Mouse (Mus musculus): ENCODE results near the gene Katnal1. TPM values are rescaled to one million over a fixed set of nuclear protein-coding genes. Genes with fewer than 3 reads are reported as not detected.

Gene Katnal1
- total RNA-seq, 2 experiments from 2014 or later: 62.3 to 66.3 TPM

- peak; percentile 33 for TF ChIP-seq CTCF (conservative IDR thresholded peaks at IDR 0.05)
- no peak overlapping the region for H3K4me3 ChIP-seq
- H3K27ac ChIP-seq: peak overlapping the region; percentile 90
- DNase-seq (ENCODE audit: low spot score in 2 of 2): peak in 1 of 2 experiments; percentile 38
Observed at GRCm38 (mm10) chr5:148909057-148909395, 20.1 kb downstream of the Katnal1 start.

- DNase-seq (ENCODE audit: low spot score in 2 of 2): no peak
- no peak overlapping the region for H3K4me3 ChIP-seq
- TF ChIP-seq CTCF (conservative IDR thresholded peaks at IDR 0.05): no peak
- peak overlapping the region; percentile 90 for H3K27ac ChIP-seq
Observed at GRCm38 (mm10) chr5:148908191-148909056, 20.7 kb downstream of the Katnal1 start.

GRCm38 (mm10) chr5:148906305-148906704 lies 22.8 kb downstream of the Katnal1 start:
- no peak for TF ChIP-seq CTCF (conservative IDR thresholded peaks at IDR 0.05)
- Histone ChIP-seq H3K27ac (no peak overlapping the region), H3K4me3 (no peak overlapping the region)
- DNase-seq (ENCODE audit: low spot score in 2 of 2): no peak

GRCm38 (mm10) chr5:148904846-148905245 lies 24.3 kb downstream of the Katnal1 start:
- peak; percentile 70 for TF ChIP-seq CTCF (conservative IDR thresholded peaks at IDR 0.05)

GRCm38 (mm10) chr5:148899361-148899760 lies 29.8 kb downstream of the Katnal1 start:
- peak; percentile 26 for TF ChIP-seq CTCF (conservative IDR thresholded peaks at IDR 0.05)
- no peak for DNase-seq (ENCODE audit: low spot score in 2 of 2)
- Histone ChIP-seq H3K27ac (no peak overlapping the region), H3K4me3 (no peak overlapping the region)

More at GRCm38 (mm10) chr5:148904846-148905245, 24.3 kb downstream of the Katnal1 start:
- H3K4me3 ChIP-seq: no peak overlapping the region
- no peak overlapping the region for H3K27ac ChIP-seq
- no peak for DNase-seq (ENCODE audit: low spot score in 2 of 2)

- no peak overlapping the region for H3K4me3 ChIP-seq
- TF ChIP-seq CTCF (conservative IDR thresholded peaks at IDR 0.05): no peak
- peak overlapping the region; percentile 69 for H3K27ac ChIP-seq
- no peak for DNase-seq (ENCODE audit: low spot score in 2 of 2)
Observed at GRCm38 (mm10) chr5:148897941-148898417, 31.1 kb downstream of the Katnal1 start.

GRCm38 (mm10) chr5:148897069-148897702 lies 31.9 kb downstream of the Katnal1 start:
- no peak overlapping the region for H3K4me3 ChIP-seq
- peak overlapping the region; percentile 56 for H3K27ac ChIP-seq
- DNase-seq (ENCODE audit: low spot score in 2 of 2): peak; percentile 30 to 44
- peak; percentile 44 for TF ChIP-seq CTCF (conservative IDR thresholded peaks at IDR 0.05)

GRCm38 (mm10) chr5:148896515-148896914 lies 32.6 kb downstream of the Katnal1 start:
- no peak for TF ChIP-seq CTCF (conservative IDR thresholded peaks at IDR 0.05)
- no peak for DNase-seq (ENCODE audit: low spot score in 2 of 2)
- Histone ChIP-seq H3K4me3 (no peak overlapping the region), H3K27ac (peak overlapping the region; percentile 56; the same call in 1 of the 2 replicates)

GRCm38 (mm10) chr5:148895833-148896232 lies 33.3 kb downstream of the Katnal1 start:
- H3K4me3 ChIP-seq: no peak overlapping the region
- no peak for DNase-seq (ENCODE audit: low spot score in 2 of 2)
- no peak for TF ChIP-seq CTCF (conservative IDR thresholded peaks at IDR 0.05)
- 0 out of 2 replicates have a peak overlapping the region, but pooled peaks have one; percentile 56 for H3K27ac ChIP-seq

GRCm38 (mm10) chr5:148895034-148895433 lies 34.1 kb downstream of the Katnal1 start:
- no peak for TF ChIP-seq CTCF (conservative IDR thresholded peaks at IDR 0.05)
- DNase-seq (ENCODE audit: low spot score in 2 of 2): no peak
- Histone ChIP-seq H3K27ac (no peak overlapping the region), H3K4me3 (no peak overlapping the region)

GRCm38 (mm10) chr5:148890237-148890636 lies 38.9 kb downstream of the Katnal1 start:
- no peak for TF ChIP-seq CTCF (conservative IDR thresholded peaks at IDR 0.05)
- no peak for DNase-seq (ENCODE audit: low spot score in 2 of 2)
- H3K4me3 ChIP-seq: no peak overlapping the region
- H3K27ac ChIP-seq: no peak overlapping the region

GRCm38 (mm10) chr5:148888032-148888431 lies 41.1 kb downstream of the Katnal1 start:
- Histone ChIP-seq H3K27ac (no peak overlapping the region), H3K4me3 (no peak overlapping the region)
- no peak for TF ChIP-seq CTCF (conservative IDR thresholded peaks at IDR 0.05)
- DNase-seq (ENCODE audit: low spot score in 2 of 2): no peak

- no peak for DNase-seq (ENCODE audit: low spot score in 2 of 2)
- Histone ChIP-seq H3K4me3 (no peak overlapping the region), H3K27ac (no peak overlapping the region)
- TF ChIP-seq CTCF (conservative IDR thresholded peaks at IDR 0.05): no peak
Observed at GRCm38 (mm10) chr5:148885821-148886609, 43.1 kb downstream of the Katnal1 start.
